Comparison of ENCODE assay signal across 9 mouse cellular contexts in the genomic region with DNA sequence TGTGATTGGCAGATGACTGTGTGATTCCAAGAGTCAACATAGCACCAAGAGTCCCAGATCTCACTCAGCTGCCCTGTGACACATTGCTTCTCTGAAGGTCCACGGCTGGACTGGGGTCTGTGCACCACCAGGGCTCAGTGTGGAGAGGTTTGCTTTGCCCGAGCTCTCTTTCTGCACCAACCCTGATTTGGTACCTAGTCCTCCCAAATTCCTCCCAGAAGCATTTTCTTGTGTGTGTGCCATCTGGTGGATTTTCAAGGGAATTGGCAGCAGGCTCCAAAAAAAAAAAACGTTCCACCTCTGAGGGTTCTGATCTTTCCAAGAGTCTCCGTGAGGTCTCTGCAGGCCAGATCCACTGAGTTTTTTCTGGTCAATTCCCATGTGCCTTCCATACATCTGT.
DNase-seq lines count a peak whose midpoint lies in the region; ATAC-seq and TF ChIP-seq lines count a peak whose summit lies in the region.
"Had no signal": no experiment of that assay in that cellular context is flagged by ENCODE, and none has a peak within 500 bp of the region (broad histone marks: within the 10 kb centered on the region; RNA-seq: fewer than 3 reads in every experiment).

No protein-coding gene starts in this region.

- no peak for ATAC-seq in Patski
- ATAC-seq in monocyte, adult 5-6 weeks (replicated peaks; ENCODE audit: insufficient number of reproducible peaks, low FRiP score, low TSS enrichment, poor library complexity, severe bottlenecking) = no peak

- H3K27me3 ChIP-seq in Patski = peaks cover 11% of the 10 kb centered on the region
- H3K27me3 ChIP-seq: embryonic facial prominence, embryonic 13.5 days had no signal

- DNase-seq in adrenal gland, adult 2 months = peak; percentile 5
- no peak for DNase-seq in adrenal gland, adult 8-10 months
- peak; percentile 14 for DNase-seq in kidney, postnatal 14 days
- no peak for DNase-seq in kidney, postnatal 25 days
- DNase-seq in Patski (ENCODE audit: low read depth, low spot score) = no peak
- DNase-seq in left cerebral cortex, postnatal 14 days (ENCODE audit: low spot score in 2 of 2) = peak; percentile 7 to 18
- no peak for DNase-seq in thymus, postnatal 4 days

- POLR2A ChIA-PET in Patski (lab: Charles Lee) = no interaction called here

- CTCF ChIA-PET in Patski (lab: Charles Lee) = interaction anchor here (0.7 to 1.4 kb wide), 2 partner anchors 19 to 21 kb away, joined by 3 read pairs; no protein-coding TSS in a partner anchor

- in situ Hi-C loops in Patski (cut with MboI; ENCODE audit: low pct_unique_long_range_greater_than_20kb) = no loop called here

- intact Hi-C loops in left cerebral cortex, postnatal 14 days (cut with DNase I) = loop anchor here (2.0 kb wide), 1 partner anchor 490 kb away; no protein-coding TSS in a partner anchor

- TF ChIP-seq CTCF in Patski (IDR thresholded peaks at IDR 0.05) = peak; percentile 48

Comparison
In these comparisons a context has a peak if more than half of its experiments do, and no peak if none do; other contexts are left out.
1. DNase-seq: peak in adrenal gland, adult 2 months (single experiment), kidney, postnatal 14 days (single experiment) and left cerebral cortex, postnatal 14 days (2 of 2); none in adrenal gland, adult 8-10 months (single experiment), kidney, postnatal 25 days (0 of 2), Patski (single experiment) and thymus, postnatal 4 days (single experiment).